Mouse (Mus musculus): ENCODE measurements around the gene Acss1. TPM values are rescaled to one million over a fixed set of nuclear protein-coding genes. Genes with fewer than 3 reads are reported as not detected.

Gene Acss1
- total and polyA plus RNA-seq, 3 experiments: 256 to 332 (median 301) TPM

GRCm38 (mm10) chr2:150570761-150571160 is 97.5 kb downstream of the Acss1 start:
- WGBS: 81% methylated on average over 2 of the region's 2 CpGs

DNA sequence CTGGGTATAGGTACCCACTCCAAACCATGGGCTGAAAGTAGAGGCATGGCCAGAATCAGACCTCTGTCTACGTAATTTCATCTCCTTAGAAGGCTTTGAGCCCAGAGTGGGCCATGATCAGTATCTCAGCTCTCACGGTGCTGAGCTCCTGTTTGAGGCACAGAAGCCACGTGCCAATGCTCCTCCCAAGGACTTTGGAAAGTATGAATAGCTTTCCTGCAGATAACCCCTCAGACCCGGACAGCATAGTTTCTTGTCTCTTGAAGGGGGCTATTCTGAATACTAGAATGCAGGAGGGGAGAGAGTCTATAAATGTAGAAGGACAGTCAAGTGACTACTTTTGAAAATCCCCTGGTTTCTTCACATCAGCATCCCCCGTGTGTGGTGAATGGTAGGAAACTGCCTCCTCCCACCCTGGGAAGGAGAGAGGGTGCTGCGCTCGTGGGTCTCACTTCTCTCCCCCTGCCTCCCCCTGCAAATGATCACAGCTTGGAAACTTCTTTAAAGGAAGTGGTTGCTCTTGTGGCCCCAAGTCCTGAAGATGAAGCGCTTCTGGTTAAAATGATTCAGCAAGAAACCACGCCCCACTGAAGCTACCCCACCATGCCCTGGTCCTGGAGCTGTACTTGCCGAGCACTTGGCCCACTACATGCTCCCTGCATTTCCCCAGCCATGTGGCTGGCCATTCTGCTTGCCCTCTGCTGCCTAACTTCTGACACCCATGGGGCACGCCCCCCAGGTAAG is 98.3 kb downstream of the Acss1 start, which contains the start of gene Cst7:
TSS of gene Cst7 (plus strand) at position 569 of the 744 bp plus-strand sequence.
- DNase-seq: no peak
- H3K79me2 ChIP-seq (replicated peaks; ENCODE audit: control insufficient read depth, insufficient read depth, low read length): no peaks in the 10 kb centered on the region
- H3K9ac ChIP-seq (ENCODE audit: low read depth, low read length): no peak within 1 kb of the TSS
- no peak within 1 kb of the TSS for H3K27ac ChIP-seq
- no peaks in the 10 kb centered on the region for H3K36me3 ChIP-seq (ENCODE audit: control insufficient read depth, insufficient read depth, low read length)
- intact Hi-C loops (cut with DNase I): no loop called here
- no peaks in the 10 kb centered on the region for H3K27me3 ChIP-seq (ENCODE audit: control insufficient read depth, insufficient read depth, low read length)
- WGBS: 45% methylated on average over 11 of the region's 11 CpGs
- no peak for TF ChIP-seq EP300 (IDR thresholded peaks at IDR 0.05; ENCODE audit: insufficient read depth, low read depth, low read length)
- no peak for TF ChIP-seq CTCF (IDR thresholded peaks at IDR 0.05)
- no peak for TF ChIP-seq POLR2A (IDR thresholded peaks at IDR 0.05; ENCODE audit: insufficient read depth, low read depth, low read length)
- peaks cover 1% of the 10 kb centered on the region; the same call in 1 of the 2 replicates for H3K4me1 ChIP-seq (ENCODE audit: control insufficient read depth, insufficient read depth, low read length)
- no peak within 1 kb of the TSS for H3K4me3 ChIP-seq

More at GRCm38 (mm10) chr2:150570761-150571160, 97.5 kb downstream of the Acss1 start:
- intact Hi-C loops (cut with DNase I): no loop called here
- Histone ChIP-seq H3K27me3 (ENCODE audit: control insufficient read depth, insufficient read depth, low read length) (no peaks in the 10 kb centered on the region), H3K4me1 (ENCODE audit: control insufficient read depth, insufficient read depth, low read length) (peaks cover 1% of the 10 kb centered on the region; the same call in 1 of the 2 replicates), H3K36me3 (ENCODE audit: control insufficient read depth, insufficient read depth, low read length) (no peaks in the 10 kb centered on the region), H3K4me3 (no peak overlapping the region), H3K9ac (ENCODE audit: low read depth, low read length) (no peak overlapping the region), H3K27ac (no peak overlapping the region), H3K79me2 (replicated peaks; ENCODE audit: control insufficient read depth, insufficient read depth, low read length) (no peaks in the 10 kb centered on the region)
- no peak for DNase-seq
- TF ChIP-seq POLR2A (IDR thresholded peaks at IDR 0.05; ENCODE audit: insufficient read depth, low read depth, low read length): no peak
- TF ChIP-seq CTCF (IDR thresholded peaks at IDR 0.05): no peak
- no peak for TF ChIP-seq EP300 (IDR thresholded peaks at IDR 0.05; ENCODE audit: insufficient read depth, low read depth, low read length)

Other genes with a start within 250 kb of the Acss1 start
- 1 to 10 TPM; 6.5 to 7.1 TPM for gene Zfp442, start 217.0 kb downstream of the Acss1 start, total RNA-seq (2021)
- 0.37 and 1.1 TPM in 2 replicates for gene Zfp442, start 217.0 kb downstream of the Acss1 start, polyA plus RNA-seq (2012; rRNA removed)
- gene Zfp345, start 183.4 kb downstream of the Acss1 start, total RNA-seq (2021): under 1 TPM in 1 of 2 experiments, not detected in 1; 0.14 TPM
- not detected in 2 replicates for gene Zfp345, start 183.4 kb downstream of the Acss1 start, polyA plus RNA-seq (2012; rRNA removed)
- not detected for gene Cst7, start 98.1 kb downstream of the Acss1 start, total RNA-seq (2021)
- 0.47 TPM in 1 of 2 replicates, not detected in the other for gene Cst7, start 98.1 kb downstream of the Acss1 start, polyA plus RNA-seq (2012; rRNA removed)
- gene Apmap, start 59.9 kb downstream of the Acss1 start, total RNA-seq (2021): 10 to 100 TPM; 52.6 to 56.9 TPM
- gene Apmap, start 59.9 kb downstream of the Acss1 start, polyA plus RNA-seq (2012; rRNA removed): 37.5 and 59.4 TPM in 2 replicates
- under 1 TPM; 0.10 to 0.14 TPM for gene Vsx1, start 20.9 kb upstream of the Acss1 start, total RNA-seq (2021)
- not detected in 2 replicates for gene Vsx1, start 20.9 kb upstream of the Acss1 start, polyA plus RNA-seq (2012; rRNA removed)
- gene Entpd6, start 80.5 kb upstream of the Acss1 start, total RNA-seq (2021): 10 to 100 TPM; 14.7 to 16.9 TPM
- gene Entpd6, start 80.5 kb upstream of the Acss1 start, polyA plus RNA-seq (2012; rRNA removed): 24.4 and 34.4 TPM in 2 replicates
- 100 to 1,000 TPM; 448 to 514 TPM for gene Pygb, start 118.2 kb upstream of the Acss1 start, total RNA-seq (2021)
- 343 and 518 TPM in 2 replicates for gene Pygb, start 118.2 kb upstream of the Acss1 start, polyA plus RNA-seq (2012; rRNA removed)
- gene Abhd12, start 236.2 kb upstream of the Acss1 start, total RNA-seq (2021): 10 to 100 TPM; 47.7 to 51.2 TPM
- gene Abhd12, start 236.2 kb upstream of the Acss1 start, polyA plus RNA-seq (2012; rRNA removed): 37.6 and 53.7 TPM in 2 replicates
- 1 to 10 TPM; 3.3 to 5.5 TPM for gene Gins1, start 236.9 kb upstream of the Acss1 start, total RNA-seq (2021)
- 1.8 and 2.1 TPM in 2 replicates for gene Gins1, start 236.9 kb upstream of the Acss1 start, polyA plus RNA-seq (2012; rRNA removed)